Mouse (Mus musculus) adrenal gland, adult 2 months (tissue): ENCODE measurements at regions not wholly inside any gene's neighbourhood (a gene's known extent, or its start where the extent isn't known, plus 50 kb on each side); places are given as distances from the start of the nearest gene placed in this dataset.

Experiments used
- DNase-seq: peaks from one replicate; pipeline ENCODE4 v3.0.0; 2021

- DNase-seq, result no peak
Measured at GRCm38 (mm10) chr7:135767493-135767892, 51.3 kb upstream of the Mki67 start.

- DNase-seq, result no peak
Measured at GRCm38 (mm10) chr7:135768064-135768463, 51.9 kb upstream of the Mki67 start.

GRCm38 (mm10) chr7:135768592-135768991 lies 52.4 kb upstream of the Mki67 start:
- peak; percentile 87 for DNase-seq

- no peak for DNase-seq
Measured at GRCm38 (mm10) chr7:135769082-135769673, 53.0 kb upstream of the Mki67 start.

- DNase-seq, result no peak
Measured at GRCm38 (mm10) chr7:135770051-135770450, 53.9 kb upstream of the Mki67 start.

GRCm38 (mm10) chr7:135775832-135776433 lies 59.8 kb upstream of the Mki67 start:
- no peak for DNase-seq

GRCm38 (mm10) chr7:135790167-135790566 lies 74.0 kb upstream of the Mki67 start:
- no peak for DNase-seq

- DNase-seq, result peak; percentile 66
Measured at GRCm38 (mm10) chr7:135790978-135791377, 74.8 kb upstream of the Mki67 start.

GRCm38 (mm10) chr7:135791953-135792690 lies 76.0 kb upstream of the Mki67 start:
- no peak for DNase-seq

GRCm38 (mm10) chr7:135792918-135793317 lies 76.8 kb upstream of the Mki67 start:
- DNase-seq, result no peak

- no peak for DNase-seq
Measured at GRCm38 (mm10) chr7:135794238-135794637, 78.1 kb upstream of the Mki67 start.

- no peak for DNase-seq
Measured at GRCm38 (mm10) chr7:135794679-135795078, 78.5 kb upstream of the Mki67 start.

GRCm38 (mm10) chr7:135798441-135798840 lies 82.3 kb upstream of the Mki67 start:
- DNase-seq, result no peak

- DNase-seq, result no peak
Measured at GRCm38 (mm10) chr7:135802598-135803121, 86.5 kb upstream of the Mki67 start.

GRCm38 (mm10) chr7:135804730-135805129 lies 88.6 kb upstream of the Mki67 start:
- DNase-seq, result no peak

- DNase-seq, result no peak
Measured at GRCm38 (mm10) chr7:135806139-135806538, 90.0 kb upstream of the Mki67 start.

GRCm38 (mm10) chr7:135806673-135807072 lies 90.5 kb upstream of the Mki67 start:
- DNase-seq, result no peak

GRCm38 (mm10) chr7:135809167-135809566 lies 93.0 kb upstream of the Mki67 start:
- DNase-seq, result no peak

- DNase-seq, result no peak
Measured at GRCm38 (mm10) chr7:135809751-135810379, 93.7 kb upstream of the Mki67 start.

GRCm38 (mm10) chr7:135810971-135811370 lies 94.8 kb upstream of the Mki67 start:
- no peak for DNase-seq

GRCm38 (mm10) chr7:135813616-135814015 lies 97.5 kb upstream of the Mki67 start:
- DNase-seq, result peak; percentile 50

GRCm38 (mm10) chr7:135816191-135816590 lies 100.0 kb upstream of the Mki67 start:
- no peak for DNase-seq

- no peak for DNase-seq
Measured at GRCm38 (mm10) chr7:135817868-135818267, 101.7 kb upstream of the Mki67 start.
